Mouse (Mus musculus): ENCODE measurements around the gene Zyg11a. TPM values are rescaled to one million over a fixed set of nuclear protein-coding genes. Genes with fewer than 3 reads are reported as not detected.

Gene Zyg11a
- not detected for total RNA-seq (2023)

DNA sequence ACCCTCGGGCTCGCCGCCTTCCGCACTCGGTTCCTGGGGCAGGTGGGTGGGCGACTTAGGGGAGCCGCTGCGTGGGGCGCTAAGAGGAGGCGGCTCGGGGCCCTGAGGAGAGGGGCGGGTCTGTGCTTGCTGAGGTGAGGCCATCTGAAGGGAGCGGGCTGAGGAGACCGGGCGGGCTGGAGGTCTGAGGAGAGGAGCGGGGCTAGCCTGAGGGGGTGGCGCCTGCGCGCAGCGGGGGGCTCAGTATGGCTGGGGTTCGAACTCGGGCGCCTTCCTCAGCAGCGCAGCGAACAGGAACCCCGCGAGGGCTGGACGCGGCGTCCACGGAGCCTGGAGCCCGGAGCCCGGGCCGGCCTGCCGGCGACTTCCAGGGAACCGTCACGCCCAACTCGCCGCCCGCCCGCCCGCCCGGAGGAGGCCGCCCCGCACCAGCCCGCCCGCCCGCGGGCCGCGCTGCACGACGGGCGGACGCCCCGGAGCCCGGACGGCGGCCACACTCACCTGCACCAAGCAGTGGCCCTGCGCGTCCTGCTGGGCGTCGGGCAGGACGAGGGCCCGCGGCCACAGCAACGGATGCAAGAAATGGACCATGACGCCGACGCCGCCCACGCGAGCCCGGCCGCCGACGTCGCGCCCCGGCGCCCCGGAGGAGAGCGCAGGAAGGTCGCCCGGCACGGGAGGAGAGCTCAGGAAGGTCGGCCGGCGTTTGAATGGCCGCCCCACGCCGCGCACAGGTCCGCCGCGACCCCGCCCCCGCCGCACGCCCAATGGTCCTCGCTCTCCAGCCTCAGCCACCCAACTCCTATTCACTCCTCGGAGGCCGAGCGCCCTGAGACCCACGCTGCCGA is at the start of gene Zyg11a:
TSS of gene Zyg11a (minus strand) at position 717 of the 848 bp plus-strand sequence.

DNA sequence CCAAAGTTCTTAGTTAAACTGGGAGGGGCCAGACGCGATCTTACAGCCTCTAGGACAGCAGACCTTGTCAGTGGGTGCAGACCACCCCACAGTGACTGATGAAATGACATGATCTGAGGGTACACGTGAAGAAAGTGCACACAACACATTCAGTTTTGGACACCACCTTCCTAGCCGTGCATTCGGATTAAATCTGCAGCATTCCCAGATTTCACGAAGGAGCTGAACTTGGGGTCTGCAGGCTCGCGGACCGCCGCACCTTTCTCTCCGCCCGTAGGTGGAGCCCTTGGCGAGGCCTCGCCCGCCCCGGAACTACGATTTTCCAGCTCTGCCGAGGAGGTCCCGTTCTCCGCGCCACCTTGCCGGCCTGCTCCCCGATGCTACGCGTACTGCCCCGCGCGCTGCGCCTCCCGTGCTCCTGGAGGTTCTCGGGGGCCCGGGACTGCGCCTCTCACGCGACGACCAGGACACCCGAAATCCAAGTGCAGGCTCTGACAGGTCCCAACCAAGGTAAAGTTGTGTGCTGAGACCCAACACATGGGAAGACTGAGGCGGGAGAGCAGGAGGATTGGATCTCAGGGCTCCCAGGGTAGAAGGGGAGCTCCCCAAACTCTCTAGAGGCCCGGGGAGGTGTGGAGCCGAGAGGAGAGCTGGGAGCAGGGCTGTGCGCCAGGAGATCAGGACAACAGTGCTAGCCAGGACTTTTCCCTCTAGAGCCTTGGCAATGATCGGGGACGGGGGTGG is 52.5 kb downstream of the Zyg11a start, which contains the start of gene Echdc2:
TSS of gene Echdc2 (plus strand) at position 286 of the 744 bp plus-strand sequence.

DNA sequence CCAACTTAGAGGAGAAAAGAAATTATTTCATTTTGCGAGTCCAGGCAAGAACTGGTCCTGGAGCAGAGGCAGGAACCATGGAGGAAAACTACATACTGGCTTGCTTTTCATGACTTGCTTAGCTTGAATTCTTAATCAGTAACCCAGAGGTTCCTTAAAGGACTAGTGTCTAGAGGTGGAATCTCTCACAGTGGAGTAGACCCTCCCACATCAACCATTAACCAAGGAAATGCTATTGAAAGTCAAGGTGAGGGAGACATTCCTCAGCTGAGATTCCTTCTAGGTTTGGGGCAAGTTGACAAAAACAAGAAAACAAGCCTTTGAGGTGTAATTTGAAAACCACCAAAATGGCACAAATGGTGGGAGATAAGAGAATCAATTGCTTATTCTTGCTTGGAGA is 73.0 kb downstream of the Zyg11a start, which contains the start of gene Scp2:
TSS of gene Scp2 (minus strand) at position 119 of the 400 bp plus-strand sequence.

Other genes with a start within 250 kb of the Zyg11a start
- gene Slc1a7, start 249.7 kb downstream of the Zyg11a start, total RNA-seq (2023), result not detected
- gene Podn, start 121.6 kb downstream of the Zyg11a start, total RNA-seq (2023), result under 1 TPM in 1 of 2 experiments, not detected in 1; 0.74 TPM
- 10 to 100 TPM; 91.4 to 96.2 TPM for gene Scp2, start 73.0 kb downstream of the Zyg11a start, total RNA-seq (2023)
- gene Echdc2, start 52.6 kb downstream of the Zyg11a start, total RNA-seq (2023), result not detected
- 10 to 100 TPM; 38.0 to 39.8 TPM for gene Zyg11b, start 83.0 kb upstream of the Zyg11a start, total RNA-seq (2023)
- 10 to 100 TPM; 19.5 to 21.7 TPM for gene Coa7, start 110.1 kb upstream of the Zyg11a start, total RNA-seq (2023)
- gene Shisal2a, start 165.3 kb upstream of the Zyg11a start, total RNA-seq (2023), result not detected
- gene Gpx7, start 188.9 kb upstream of the Zyg11a start, total RNA-seq (2023), result 1 to 10 TPM; 1.5 to 3.8 TPM
- gene Tut4, start 241.4 kb upstream of the Zyg11a start, total RNA-seq (2023), result 100 to 1,000 TPM; 291 to 305 TPM